Mouse (Mus musculus) spleen, adult 2 months (tissue): Measurements from ENCODE around the gene Grid2. TPM values are rescaled to one million over a fixed set of nuclear protein-coding genes. Genes with fewer than 3 reads are reported as not detected.

ENCODE experiments used
- DNase-seq, 2 experiments: peaks; one replicate each; pipeline versions ENCODE4 v3.0.0 to v3.0.0-alpha.2; 2012 to 2021; ENCODE audit warnings: low spot score in 2 of 2, low read depth in 1 of 2
- H3K27ac ChIP-seq: fragments of 200-500 bp; 2 replicates; pipeline ENCODE4 v1.5.1; 2012; ENCODE audit warnings: low read length, inconsistent platforms; ENCODE audit not compliant: insufficient read depth
- H3K27me3 ChIP-seq: fragments of 200-500 bp; 2 replicates; pipeline ENCODE4 v1.6.1; 2012; ENCODE audit warnings: mild to moderate bottlenecking, moderate library complexity, low read length, inconsistent platforms; ENCODE audit not compliant: control insufficient read depth, insufficient read depth
- H3K36me3 ChIP-seq: fragments of 200-500 bp; 2 replicates; pipeline ENCODE4 v1.6.1; 2012; ENCODE audit warnings: mild to moderate bottlenecking, low read length, inconsistent platforms; ENCODE audit not compliant: control insufficient read depth, insufficient read depth
- H3K4me1 ChIP-seq: fragments of 200-500 bp; 2 replicates; pipeline ENCODE4 v1.6.1; 2011; ENCODE audit warnings: inconsistent platforms; ENCODE audit not compliant: control insufficient read depth, insufficient read depth, insufficient read length
- H3K4me3 ChIP-seq: fragments of 200-500 bp; 2 replicates; pipeline ENCODE4 v1.5.1; 2011; ENCODE audit warnings: mild to moderate bottlenecking, inconsistent platforms; ENCODE audit not compliant: insufficient read depth, insufficient read length; ENCODE audit errors: extremely low read depth
- CTCF ChIP-seq: fragments of 200-500 bp; IDR thresholded peaks from 2 replicates; pipeline ENCODE4 v1.5.1; 2011; ENCODE audit warnings: mild to moderate bottlenecking, inconsistent platforms; ENCODE audit not compliant: insufficient read depth, insufficient read length, insufficient replicate concordance; ENCODE audit errors: extremely low read depth
- POLR2A ChIP-seq: fragments of 200-500 bp; IDR thresholded peaks from 2 replicates; pipeline ENCODE4 v1.6.1; 2011; ENCODE audit warnings: low read depth, low read length, inconsistent platforms
- WGBS: fragments of 180-500 bp; shearing (Covaris S2); methylation state at CpG from one replicate; pipeline ENCODE4 v1.1.7; 2018; 5-methylcytosine and 5-hydroxymethylcytosine counted together
- polyA plus RNA-seq: library from polyadenylated mRNA; depleted of rRNA; stranded (reverse); fragments of >200 nt; gene quantifications from 2 replicates; pipeline ENCODE4 v1.2.3, GENCODE M21; 2012

Gene Grid2
- polyA plus RNA-seq, 1 experiment, result 0.07 TPM

- DNase-seq, result no peak
Observed at GRCm38 (mm10) chr6:64605753-64606152, 1350.1 kb downstream of the Grid2 start.

GRCm38 (mm10) chr6:64607041-64607440 lies 1351.4 kb downstream of the Grid2 start:
- no peaks in the 10 kb centered on the region for H3K27me3 ChIP-seq
- TF ChIP-seq CTCF (no peak), POLR2A (no peak)
- no peaks in the 10 kb centered on the region for H3K36me3 ChIP-seq
- no peak for DNase-seq
- H3K4me3 ChIP-seq, result no peak overlapping the region
- H3K27ac ChIP-seq, result no peak overlapping the region
- no peaks in the 10 kb centered on the region for H3K4me1 ChIP-seq
- 84% methylated on average over 1 of the region's 1 CpGs for WGBS

More at GRCm38 (mm10) chr6:64605753-64606152, 1350.1 kb downstream of the Grid2 start:
- Histone ChIP-seq H3K4me3 (no peak overlapping the region), H3K27ac (no peak overlapping the region), H3K4me1 (no peaks in the 10 kb centered on the region), H3K27me3 (no peaks in the 10 kb centered on the region), H3K36me3 (no peaks in the 10 kb centered on the region)
- WGBS, result 52% methylated on average over 3 of the region's 3 CpGs
- TF ChIP-seq CTCF, result no peak
- TF ChIP-seq POLR2A, result no peak

GRCm38 (mm10) chr6:64607942-64608341 lies 1352.3 kb downstream of the Grid2 start:
- DNase-seq, result no peak
- Histone ChIP-seq H3K27me3 (no peaks in the 10 kb centered on the region), H3K4me3 (no peak overlapping the region), H3K36me3 (no peaks in the 10 kb centered on the region), H3K4me1 (no peaks in the 10 kb centered on the region), H3K27ac (no peak overlapping the region)
- 26% methylated on average over 1 of the region's 1 CpGs for WGBS
- TF ChIP-seq CTCF (no peak), POLR2A (no peak)

GRCm38 (mm10) chr6:64616843-64617242 lies 1361.2 kb downstream of the Grid2 start:
- Histone ChIP-seq H3K27me3 (no peaks in the 10 kb centered on the region), H3K4me1 (no peaks in the 10 kb centered on the region), H3K36me3 (no peaks in the 10 kb centered on the region), H3K27ac (no peak overlapping the region), H3K4me3 (no peak overlapping the region)
- 72% methylated on average over 4 of the region's 4 CpGs for WGBS
- TF ChIP-seq POLR2A, result no peak
- no peak for TF ChIP-seq CTCF
- DNase-seq, result no peak

GRCm38 (mm10) chr6:64617417-64618135 lies 1361.9 kb downstream of the Grid2 start:
- no peaks in the 10 kb centered on the region for H3K4me1 ChIP-seq
- no peak overlapping the region for H3K4me3 ChIP-seq
- no peaks in the 10 kb centered on the region for H3K27me3 ChIP-seq
- TF ChIP-seq POLR2A (no peak), CTCF (no peak)
- no peak overlapping the region for H3K27ac ChIP-seq
- DNase-seq, result no peak
- WGBS, result 47% methylated on average over 8 of the region's 8 CpGs
- H3K36me3 ChIP-seq, result no peaks in the 10 kb centered on the region

GRCm38 (mm10) chr6:64623404-64623803 lies 1367.7 kb downstream of the Grid2 start:
- WGBS, result 53% methylated on average over 3 of the region's 3 CpGs
- DNase-seq, result no peak
- H3K4me3 ChIP-seq, result no peak overlapping the region
- H3K4me1 ChIP-seq, result no peaks in the 10 kb centered on the region
- H3K27me3 ChIP-seq, result no peaks in the 10 kb centered on the region
- no peak overlapping the region for H3K27ac ChIP-seq
- no peaks in the 10 kb centered on the region for H3K36me3 ChIP-seq
- no peak for TF ChIP-seq CTCF
- TF ChIP-seq POLR2A, result no peak

GRCm38 (mm10) chr6:64647661-64648060 lies 1392.0 kb downstream of the Grid2 start:
- no peaks in the 10 kb centered on the region for H3K36me3 ChIP-seq
- no peaks in the 10 kb centered on the region for H3K27me3 ChIP-seq
- no peak overlapping the region for H3K4me3 ChIP-seq
- H3K27ac ChIP-seq, result no peak overlapping the region
- no peaks in the 10 kb centered on the region for H3K4me1 ChIP-seq
- TF ChIP-seq POLR2A, result no peak
- no peak for TF ChIP-seq CTCF
- DNase-seq, result no peak
